Mouse (Mus musculus) brain, embryonic 18.5 days (tissue): ENCODE data around the gene Prkg1.
"Not testable (repeated sequence)": the region's sequence is repeated elsewhere in the genome, so short reads cannot be mapped to it uniquely, and the experiment has no call there.

Source experiments
- DNase-seq: peaks from one replicate; pipeline ENCODE4 v3.0.0-alpha.2; 2012; ENCODE audit warnings: low read depth, low spot score

Gene Prkg1

GRCm38 (mm10) chr19:30625391-30625790 lies 1139.4 kb downstream of the Prkg1 start:
- no peak for DNase-seq

- no peak for DNase-seq
Observed at GRCm38 (mm10) chr19:30623620-30624019, 1141.2 kb downstream of the Prkg1 start.

- no peak for DNase-seq
Observed at GRCm38 (mm10) chr19:30613150-30613865, 1151.5 kb downstream of the Prkg1 start.

- DNase-seq = no peak
Observed at GRCm38 (mm10) chr19:30586366-30586765, 1178.5 kb downstream of the Prkg1 start.

GRCm38 (mm10) chr19:30564516-30564915 lies 1200.3 kb downstream of the Prkg1 start:
- no peak for DNase-seq

GRCm38 (mm10) chr19:30563876-30564275 lies 1201.0 kb downstream of the Prkg1 start:
- no peak for DNase-seq

- DNase-seq = no peak
Observed at GRCm38 (mm10) chr19:30558024-30558423, 1206.8 kb downstream of the Prkg1 start.

- DNase-seq = no peak
Observed at GRCm38 (mm10) chr19:30554467-30554881, 1210.4 kb downstream of the Prkg1 start.

- DNase-seq = no peak
Observed at GRCm38 (mm10) chr19:30553740-30554139, 1211.1 kb downstream of the Prkg1 start.

- no peak for DNase-seq
Observed at GRCm38 (mm10) chr19:30552260-30552659, 1212.6 kb downstream of the Prkg1 start.

GRCm38 (mm10) chr19:30549854-30550647 lies 1214.8 kb downstream of the Prkg1 start:
- DNase-seq = no peak

GRCm38 (mm10) chr19:30549044-30549853 lies 1215.6 kb downstream of the Prkg1 start, which contains the start of gene Dkk1:
Gene Dkk1, minus strand, starts transcription at chr19:30549665.
- no peak for DNase-seq

GRCm38 (mm10) chr19:30548411-30549043 lies 1216.3 kb downstream of the Prkg1 start:
- no peak for DNase-seq

GRCm38 (mm10) chr19:30539365-30539941 lies 1225.4 kb downstream of the Prkg1 start:
- not testable (repeated sequence) for DNase-seq

- DNase-seq = no peak
Observed at GRCm38 (mm10) chr19:30516771-30517170, 1248.1 kb downstream of the Prkg1 start.
